Comparison of ENCODE assay signal across 14 mouse cellular contexts in genomic region chr4:54791217-54791742, GRCm38 (mm10).
"Had no signal": no experiment of that assay in that cellular context is flagged by ENCODE, and none has a peak within 500 bp of the region (broad histone marks: within the 10 kb centered on the region; RNA-seq: fewer than 3 reads in every experiment).

No protein-coding gene starts in this region.

- DNase-seq: kidney, adult 2 months; kidney, postnatal 36 days; lung, embryonic 14.5 days; lung, postnatal 10 days; lung, postnatal 4 days; right cerebral cortex, adult 18-20 months; right cerebral cortex, postnatal 25 days; thymus, adult 18-20 months; thymus, postnatal 25 days had no signal

- H3K36me3 ChIP-seq: limb, embryonic 15.5 days; liver, embryonic 12.5 days; midbrain, embryonic 15.5 days had no signal

- H3K4me2 ChIP-seq: limb, embryonic 15.5 days; liver, embryonic 12.5 days; lung, embryonic 14.5 days; midbrain, embryonic 11.5 days; midbrain, embryonic 15.5 days had no signal

- H3K27me3 ChIP-seq: limb, embryonic 15.5 days; liver, embryonic 12.5 days; midbrain, embryonic 15.5 days had no signal

- H3K4me3 ChIP-seq: limb, embryonic 15.5 days; liver, embryonic 12.5 days; midbrain, embryonic 15.5 days had no signal

- H3K9ac ChIP-seq: limb, embryonic 15.5 days; liver, embryonic 12.5 days; lung, embryonic 14.5 days; midbrain, embryonic 15.5 days had no signal

- H3K27ac ChIP-seq: kidney, postnatal 0 days; limb, embryonic 15.5 days; liver, embryonic 12.5 days; midbrain, embryonic 15.5 days had no signal

- H3K9me3 ChIP-seq: limb, embryonic 15.5 days; liver, embryonic 12.5 days; midbrain, embryonic 15.5 days had no signal

- H3K4me1 ChIP-seq: liver, embryonic 12.5 days; midbrain, embryonic 15.5 days had no signal

- ATAC-seq: liver, embryonic 12.5 days; midbrain, embryonic 15.5 days had no signal
